Mouse (Mus musculus) E14TG2a.4 (cell line): ENCODE results near the gene Rtcb.

ENCODE experiments used
- CTCF ChIP-seq: conservative IDR thresholded peaks from 2 replicates; pipeline ENCODE4 v1.5.1; 2014; ENCODE audit warnings: low read length
- NANOG ChIP-seq: IDR thresholded peaks from 2 replicates; pipeline ENCODE4 v1.6.1; 2014; ENCODE audit warnings: borderline replicate concordance, low read length, mixed read lengths

DNA sequence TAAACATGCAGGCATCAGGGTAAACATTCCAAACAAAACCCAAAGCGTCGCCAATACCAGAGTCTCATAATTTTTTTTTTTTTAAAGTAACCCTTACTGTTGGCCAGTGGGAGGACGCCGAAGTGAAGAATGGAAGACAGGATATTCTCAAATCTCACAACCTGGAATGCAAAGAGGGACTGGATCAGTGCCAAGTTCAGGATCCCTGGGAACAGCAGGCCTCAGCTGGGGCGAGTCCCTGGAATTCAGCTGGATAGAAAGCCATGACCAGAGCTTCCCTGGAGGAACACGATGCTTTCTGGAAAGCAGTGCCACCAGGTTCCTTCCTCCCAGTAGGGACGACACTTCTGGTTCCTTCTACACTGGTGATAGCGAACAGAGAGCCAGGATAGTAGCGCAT is 5.3 kb upstream of the Rtcb start:
- TF ChIP-seq CTCF = no peak
- TF ChIP-seq NANOG = no peak
